Mouse (Mus musculus): Measurements from ENCODE around the gene Foxa3. TPM values are rescaled to one million over a fixed set of nuclear protein-coding genes. Genes with fewer than 3 reads are reported as not detected.

Foxa3 gene
- polyA plus RNA-seq, 1 experiment from 2014 or later: 45.8 TPM

- Histone ChIP-seq H3K4me1 (replicated peaks) (peaks cover 3% of the 10 kb centered on the region; the same call in 1 of the 2 replicates), H3K4me2 (no peak overlapping the region), H3K9me3 (replicated peaks) (no peaks in the 10 kb centered on the region), H3K4me3 (replicated peaks) (no peak overlapping the region), H3K9ac (no peak overlapping the region), H3K27ac (replicated peaks) (no peak overlapping the region), H3K36me3 (replicated peaks) (no peaks in the 10 kb centered on the region), H3K27me3 (peaks cover 36% of the 10 kb centered on the region)
- WGBS (ENCODE audit: insufficient replicate concordance): 8% methylated on average over 8 of the region's 8 CpGs
- ATAC-seq (ENCODE audit: insufficient read depth): no peak
Measured at GRCm38 (mm10) chr7:18967603-18968002, 55.7 kb downstream of the Foxa3 start.

GRCm38 (mm10) chr7:18965312-18965711 is 58.0 kb downstream of the Foxa3 start:
- Histone ChIP-seq H3K36me3 (replicated peaks) (no peaks in the 10 kb centered on the region), H3K4me2 (no peak overlapping the region), H3K4me3 (replicated peaks) (no peak overlapping the region), H3K27ac (replicated peaks) (no peak overlapping the region), H3K4me1 (replicated peaks) (peaks cover 5% of the 10 kb centered on the region; the same call in 1 of the 2 replicates), H3K9ac (no peak overlapping the region), H3K9me3 (replicated peaks) (no peaks in the 10 kb centered on the region), H3K27me3 (peaks cover 59% of the 10 kb centered on the region)
- ATAC-seq (ENCODE audit: insufficient read depth): no peak
- WGBS (ENCODE audit: insufficient replicate concordance): 60% methylated on average over 5 of the region's 5 CpGs

- no peak overlapping the region for H3K9ac ChIP-seq
- WGBS (ENCODE audit: insufficient replicate concordance): 2% methylated on average over 19 of the region's 19 CpGs
- H3K27ac ChIP-seq (replicated peaks): no peak overlapping the region
- no peak overlapping the region for H3K4me2 ChIP-seq
- no peak overlapping the region for H3K4me3 ChIP-seq (replicated peaks)
- no peaks in the 10 kb centered on the region for H3K36me3 ChIP-seq (replicated peaks)
- peaks cover 79% of the 10 kb centered on the region for H3K27me3 ChIP-seq
- H3K9me3 ChIP-seq (replicated peaks): no peaks in the 10 kb centered on the region
- peaks cover 8% of the 10 kb centered on the region; the same call in 1 of the 2 replicates for H3K4me1 ChIP-seq (replicated peaks)
- no peak for ATAC-seq (ENCODE audit: insufficient read depth)
Measured at GRCm38 (mm10) chr7:18963294-18963843, 60.0 kb downstream of the Foxa3 start.

Other genes starting within 250 kb of the Foxa3 start
- not detected in 2 replicates for gene Psg19, start 225.0 kb downstream of the Foxa3 start, polyA plus RNA-seq (2015; fragmentation: Nextera tagmentation; extraction: Ambion mirVana)
- gene Psg17, start 201.9 kb downstream of the Foxa3 start, polyA plus RNA-seq (2015; fragmentation: Nextera tagmentation; extraction: Ambion mirVana): not detected in 2 replicates
- 0.15 and 0.18 TPM in 2 replicates for gene Mill2, start 183.6 kb downstream of the Foxa3 start, polyA plus RNA-seq (2015; fragmentation: Nextera tagmentation; extraction: Ambion mirVana)
- 69.3 and 73.4 TPM in 2 replicates for gene Pglyrp1, start 152.2 kb downstream of the Foxa3 start, polyA plus RNA-seq (2015; fragmentation: Nextera tagmentation; extraction: Ambion mirVana)
- gene Ccdc61, start 113.1 kb downstream of the Foxa3 start, polyA plus RNA-seq (2015; fragmentation: Nextera tagmentation; extraction: Ambion mirVana): 8.4 and 11.1 TPM in 2 replicates
- gene Nova2, start 97.7 kb downstream of the Foxa3 start, polyA plus RNA-seq (2015; fragmentation: Nextera tagmentation; extraction: Ambion mirVana): 0.06 TPM in 2 replicates
- not detected in 2 replicates for gene Nanos2, start 36.1 kb downstream of the Foxa3 start, polyA plus RNA-seq (2015; fragmentation: Nextera tagmentation; extraction: Ambion mirVana)
- gene Mypop, start 32.3 kb downstream of the Foxa3 start, polyA plus RNA-seq (2015; fragmentation: Nextera tagmentation; extraction: Ambion mirVana): 0.15 and 0.55 TPM in 2 replicates
- 8.2 and 9.9 TPM in 2 replicates for gene Irf2bp1, start 19.5 kb downstream of the Foxa3 start, polyA plus RNA-seq (2015; fragmentation: Nextera tagmentation; extraction: Ambion mirVana)
- gene Sympk, start 839 bp upstream of the Foxa3 start, polyA plus RNA-seq (2015; fragmentation: Nextera tagmentation; extraction: Ambion mirVana): 14.6 and 15.4 TPM in 2 replicates
- not detected in 2 replicates for gene Rsph6a, start 31.2 kb upstream of the Foxa3 start, polyA plus RNA-seq (2015; fragmentation: Nextera tagmentation; extraction: Ambion mirVana)
- 3.6 and 5.4 TPM in 2 replicates for gene Dmwd, start 52.7 kb upstream of the Foxa3 start, polyA plus RNA-seq (2015; fragmentation: Nextera tagmentation; extraction: Ambion mirVana)
- 13.9 and 15.8 TPM in 2 replicates for gene Dmpk, start 60.3 kb upstream of the Foxa3 start, polyA plus RNA-seq (2015; fragmentation: Nextera tagmentation; extraction: Ambion mirVana)
- 0.90 and 1.2 TPM in 2 replicates for gene Six5, start 71.1 kb upstream of the Foxa3 start, polyA plus RNA-seq (2015; fragmentation: Nextera tagmentation; extraction: Ambion mirVana)
- gene Gm4969, start 94.8 kb upstream of the Foxa3 start, polyA plus RNA-seq (2015; fragmentation: Nextera tagmentation; extraction: Ambion mirVana): 0.14 and 0.17 TPM in 2 replicates
- 5.1 TPM in 2 replicates for gene Fbxo46, start 96.3 kb upstream of the Foxa3 start, polyA plus RNA-seq (2015; fragmentation: Nextera tagmentation; extraction: Ambion mirVana)
- 4.1 and 4.6 TPM in 2 replicates for gene Qpctl, start 125.8 kb upstream of the Foxa3 start, polyA plus RNA-seq (2015; fragmentation: Nextera tagmentation; extraction: Ambion mirVana)
- 52.8 and 55.6 TPM in 2 replicates for gene Snrpd2, start 126.2 kb upstream of the Foxa3 start, polyA plus RNA-seq (2015; fragmentation: Nextera tagmentation; extraction: Ambion mirVana)
- 0.36 and 1.0 TPM in 2 replicates for gene Gipr, start 142.6 kb upstream of the Foxa3 start, polyA plus RNA-seq (2015; fragmentation: Nextera tagmentation; extraction: Ambion mirVana)
- gene Eml2, start 152.9 kb upstream of the Foxa3 start, polyA plus RNA-seq (2015; fragmentation: Nextera tagmentation; extraction: Ambion mirVana): 3.9 and 4.2 TPM in 2 replicates
- gene Gpr4, start 189.0 kb upstream of the Foxa3 start, polyA plus RNA-seq (2015; fragmentation: Nextera tagmentation; extraction: Ambion mirVana): 0.50 TPM in 2 replicates
- gene Opa3, start 204.8 kb upstream of the Foxa3 start, polyA plus RNA-seq (2015; fragmentation: Nextera tagmentation; extraction: Ambion mirVana): 15.3 and 16.0 TPM in 2 replicates
- 41.2 and 42.4 TPM in 2 replicates for gene Vasp, start 248.3 kb upstream of the Foxa3 start, polyA plus RNA-seq (2015; fragmentation: Nextera tagmentation; extraction: Ambion mirVana)

Data from liver, embryonic 15.5 days (tissue).